Mouse (Mus musculus): ENCODE results near the gene Zpr1. TPM values are rescaled to one million over a fixed set of nuclear protein-coding genes. Genes with fewer than 3 reads are reported as not detected.
"Not testable (repeated sequence)": the region's sequence is repeated elsewhere in the genome, so short reads cannot be mapped to it uniquely, and the experiment has no call there.

Gene Zpr1
- polyA plus RNA-seq, 1 experiment from 2014 or later: 23.6 TPM

DNA sequence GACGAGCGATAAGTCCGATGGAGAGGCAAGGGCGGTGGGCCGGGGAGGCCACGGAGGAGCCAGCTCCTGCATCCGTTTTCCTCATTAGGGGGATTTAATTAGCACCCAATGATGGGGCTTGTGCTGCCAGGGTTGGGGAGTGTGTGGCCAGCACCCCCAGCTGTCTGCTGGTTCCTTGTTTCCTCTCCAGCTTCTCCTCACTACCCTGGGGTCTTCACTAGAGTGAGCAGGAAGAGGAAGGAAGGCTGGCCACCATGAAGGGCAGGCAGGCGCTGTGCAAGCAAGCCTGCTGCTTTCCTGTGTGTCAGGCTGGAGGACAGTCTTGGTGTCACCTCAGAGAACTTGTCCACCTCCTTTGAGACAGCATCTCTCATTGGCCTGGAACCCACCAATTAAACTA, 44.0 kb downstream of the Zpr1 start:
- ATAC-seq (ENCODE audit: low read depth): no peak

DNA sequence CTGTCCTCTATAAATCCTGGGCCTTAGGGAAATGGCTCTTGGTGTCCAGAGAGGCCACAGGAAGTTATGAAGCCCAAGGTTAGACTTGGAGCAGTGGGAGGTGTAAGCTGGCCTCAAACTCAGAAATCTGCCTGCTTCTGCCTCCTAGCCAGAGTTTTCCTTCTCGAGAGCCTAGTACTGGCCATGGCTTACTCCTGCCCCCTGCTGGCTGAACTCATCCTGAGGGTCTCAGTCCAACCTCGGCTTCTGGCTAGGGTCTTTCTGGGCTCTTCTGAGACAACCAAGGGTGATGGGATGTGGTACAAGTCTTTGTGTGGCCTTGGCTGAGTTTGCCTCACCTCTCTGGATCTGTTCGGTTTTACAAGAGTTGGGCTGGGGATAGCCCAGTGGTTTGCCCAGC, 45.1 kb downstream of the Zpr1 start:
- Histone ChIP-seq H3K9me3 (replicated peaks; ENCODE audit: control insufficient read depth, low read length) (no peaks in the 10 kb centered on the region), H3K9ac (ENCODE audit: low read depth, low read length) (no peak overlapping the region), H3K4me3 (ENCODE audit: low read depth, low read length) (no peak overlapping the region), H3K4me2 (ENCODE audit: low read depth, low read length) (no peak overlapping the region), H3K4me1 (ENCODE audit: control insufficient read depth, low read depth, low read length) (no peaks in the 10 kb centered on the region), H3K27me3 (ENCODE audit: control insufficient read depth, insufficient read depth, low read depth, low read length) (no peaks in the 10 kb centered on the region), H3K36me3 (ENCODE audit: control insufficient read depth, insufficient read depth) (no peaks in the 10 kb centered on the region), H3K27ac (ENCODE audit: low read length) (no peak overlapping the region)
- ATAC-seq (ENCODE audit: low read depth): no peak
- 76% methylated on average over 3 of the region's 3 CpGs for WGBS (ENCODE audit: insufficient replicate concordance)

More for the DNA sequence above, 44.0 kb downstream of the Zpr1 start:
- H3K4me1 ChIP-seq (ENCODE audit: control insufficient read depth, low read depth, low read length): no peaks in the 10 kb centered on the region
- H3K9ac ChIP-seq (ENCODE audit: low read depth, low read length): no peak overlapping the region
- no peaks in the 10 kb centered on the region for H3K9me3 ChIP-seq (replicated peaks; ENCODE audit: control insufficient read depth, low read length)
- no peak overlapping the region for H3K27ac ChIP-seq (ENCODE audit: low read length)
- H3K4me3 ChIP-seq (ENCODE audit: low read depth, low read length): no peak overlapping the region
- 57% methylated on average over 8 of the region's 8 CpGs for WGBS (ENCODE audit: insufficient replicate concordance)
- H3K27me3 ChIP-seq (ENCODE audit: control insufficient read depth, insufficient read depth, low read depth, low read length): no peaks in the 10 kb centered on the region
- no peaks in the 10 kb centered on the region for H3K36me3 ChIP-seq (ENCODE audit: control insufficient read depth, insufficient read depth)
- no peak overlapping the region for H3K4me2 ChIP-seq (ENCODE audit: low read depth, low read length)

GRCm38 (mm10) chr9:46319886-46320285, 47.0 kb downstream of the Zpr1 start, which contains the start of gene 4931429L15Rik:
TSS of gene 4931429L15Rik (minus strand) at chr9:46319986.
- H3K27ac ChIP-seq (ENCODE audit: low read length); H3K4me1 ChIP-seq (ENCODE audit: control insufficient read depth, low read depth, low read length); H3K4me3 ChIP-seq (ENCODE audit: low read depth, low read length); H3K36me3 ChIP-seq (ENCODE audit: control insufficient read depth, insufficient read depth); H3K9ac ChIP-seq (ENCODE audit: low read depth, low read length); H3K27me3 ChIP-seq (ENCODE audit: control insufficient read depth, insufficient read depth, low read depth, low read length); H3K4me2 ChIP-seq (ENCODE audit: low read depth, low read length); ATAC-seq (ENCODE audit: low read depth); H3K9me3 ChIP-seq (replicated peaks; ENCODE audit: control insufficient read depth, low read length): not testable (repeated sequence)
- WGBS (ENCODE audit: insufficient replicate concordance): 59% methylated on average over 6 of the region's 6 CpGs

DNA sequence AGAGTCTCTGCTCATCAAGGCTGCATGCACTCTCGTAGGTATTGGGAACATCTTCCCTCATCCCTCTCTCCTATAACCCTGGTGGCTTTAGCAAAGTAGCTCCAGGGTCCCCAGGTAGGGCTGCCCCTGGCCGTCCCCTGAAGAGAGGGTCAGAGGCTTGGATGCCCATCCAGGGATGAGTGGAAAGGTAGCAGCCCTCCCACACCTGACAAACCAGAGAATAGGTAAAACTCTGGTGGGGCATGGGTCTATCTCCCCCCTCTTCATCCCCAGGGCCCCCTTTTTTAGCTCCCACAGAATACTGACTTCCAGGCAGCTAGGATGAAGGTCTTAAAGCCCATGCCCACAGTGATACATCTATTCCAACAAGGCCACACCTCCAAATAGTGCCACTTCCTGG, 47.6 kb downstream of the Zpr1 start:
- Histone ChIP-seq H3K27ac (ENCODE audit: low read length) (no peak overlapping the region), H3K4me3 (ENCODE audit: low read depth, low read length) (no peak overlapping the region), H3K27me3 (ENCODE audit: control insufficient read depth, insufficient read depth, low read depth, low read length) (no peaks in the 10 kb centered on the region), H3K36me3 (ENCODE audit: control insufficient read depth, insufficient read depth) (no peaks in the 10 kb centered on the region), H3K9me3 (replicated peaks; ENCODE audit: control insufficient read depth, low read length) (no peaks in the 10 kb centered on the region), H3K4me1 (ENCODE audit: control insufficient read depth, low read depth, low read length) (no peaks in the 10 kb centered on the region), H3K9ac (ENCODE audit: low read depth, low read length) (no peak overlapping the region), H3K4me2 (ENCODE audit: low read depth, low read length) (no peak overlapping the region)
- no peak for ATAC-seq (ENCODE audit: low read depth)
- WGBS (ENCODE audit: insufficient replicate concordance): 54% methylated on average over 2 of the region's 2 CpGs

- peaks cover 18% of the 10 kb centered on the region for H3K27me3 ChIP-seq (ENCODE audit: control insufficient read depth, insufficient read depth, low read depth, low read length)
- H3K9ac ChIP-seq (ENCODE audit: low read depth, low read length): no peak overlapping the region
- no peaks in the 10 kb centered on the region for H3K36me3 ChIP-seq (ENCODE audit: control insufficient read depth, insufficient read depth)
- H3K4me3 ChIP-seq (ENCODE audit: low read depth, low read length): no peak overlapping the region
- H3K4me1 ChIP-seq (ENCODE audit: control insufficient read depth, low read depth, low read length): peaks cover 4% of the 10 kb centered on the region; the same call in 1 of the 2 replicates
- H3K27ac ChIP-seq (ENCODE audit: low read length): no peak overlapping the region
- 73% methylated on average over 11 of the region's 11 CpGs for WGBS (ENCODE audit: insufficient replicate concordance)
- ATAC-seq (ENCODE audit: low read depth): no peak
- no peaks in the 10 kb centered on the region; the same call in 1 of the 2 replicates for H3K9me3 ChIP-seq (replicated peaks; ENCODE audit: control insufficient read depth, low read length)
- no peak overlapping the region for H3K4me2 ChIP-seq (ENCODE audit: low read depth, low read length)
These were observed 54.0 kb downstream of the Zpr1 start for GRCm38 (mm10) chr9:46326694-46327405.

DNA sequence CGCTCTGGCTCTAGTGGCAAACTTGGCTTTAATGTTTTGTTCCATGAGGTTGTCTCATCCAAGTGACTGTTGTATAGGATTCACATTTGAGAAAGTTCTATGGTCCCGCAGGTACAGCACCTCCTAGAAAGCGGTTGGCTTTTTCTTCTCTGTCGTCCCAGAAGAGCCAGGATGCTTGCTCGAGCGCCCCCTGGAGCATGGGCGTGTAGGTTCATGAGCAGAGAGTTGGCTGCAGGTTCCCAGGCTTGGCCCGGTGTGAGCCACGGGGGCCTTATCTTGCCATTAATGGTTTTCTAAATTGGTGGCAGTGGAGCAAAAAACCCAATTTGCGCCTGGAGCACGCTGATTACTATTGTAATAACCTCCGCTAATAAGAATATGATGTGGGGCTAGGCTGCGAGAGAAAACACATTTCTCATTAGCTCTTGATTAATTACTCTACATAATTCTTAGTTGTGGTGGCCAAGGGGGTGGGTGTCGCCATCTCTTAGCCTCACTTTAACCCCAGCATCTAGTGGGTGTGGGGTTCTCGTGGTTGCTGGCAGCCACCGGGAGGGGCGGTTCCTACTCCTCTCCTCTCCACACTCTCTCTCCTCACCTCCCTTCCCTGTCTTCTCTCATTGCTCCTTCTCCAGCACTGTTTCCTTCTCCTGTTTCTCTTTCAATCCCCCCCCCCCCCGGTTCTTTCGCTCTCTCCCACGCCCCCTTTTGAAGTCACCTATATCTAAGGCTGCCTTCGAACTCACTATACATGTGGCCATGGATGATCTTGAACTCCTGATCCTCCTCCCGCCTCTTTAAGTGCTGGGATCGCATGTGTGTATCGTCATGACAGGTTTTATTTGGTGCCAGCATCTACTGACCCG, 55.1 kb downstream of the Zpr1 start:
- H3K4me2 ChIP-seq (ENCODE audit: low read depth, low read length): no peak overlapping the region

DNA sequence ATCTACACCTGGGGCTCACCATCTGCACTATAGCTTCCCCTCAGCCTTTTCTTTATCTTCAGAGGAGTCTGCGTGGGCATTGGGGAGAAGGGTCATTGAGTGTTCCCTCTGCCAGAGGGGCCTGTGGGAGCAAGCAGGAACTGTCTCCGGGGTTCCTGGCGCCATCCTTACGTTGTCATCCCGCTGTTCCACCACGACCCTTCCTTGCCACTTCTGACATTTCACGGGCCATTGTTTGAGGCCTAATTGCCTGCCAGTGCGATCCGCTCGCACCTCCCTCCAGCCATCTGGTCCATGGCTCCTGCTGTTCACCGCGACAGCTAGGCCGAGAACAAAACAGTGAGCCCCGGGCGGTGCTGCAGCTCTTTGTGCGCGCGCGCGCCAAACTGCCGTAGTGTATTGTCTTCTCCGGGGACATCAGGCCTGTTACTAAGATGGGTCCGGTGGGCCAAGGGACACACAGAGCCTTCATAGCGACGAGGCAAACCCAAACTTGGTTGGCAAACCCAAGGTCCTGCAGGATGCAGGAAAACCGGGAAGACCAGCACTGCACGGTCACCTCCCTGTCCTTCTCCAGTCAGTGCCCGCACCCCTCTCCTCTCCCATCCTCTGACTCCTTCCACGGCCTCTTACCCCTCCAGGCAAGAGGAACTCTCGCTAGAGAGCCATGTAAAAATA, 55.8 kb downstream of the Zpr1 start:
- Histone ChIP-seq H3K9ac (ENCODE audit: low read depth, low read length) (peak overlapping the region; percentile 9; the same call in 1 of the 2 replicates), H3K9me3 (replicated peaks; ENCODE audit: control insufficient read depth, low read length) (no peaks in the 10 kb centered on the region; the same call in 1 of the 2 replicates), H3K4me1 (ENCODE audit: control insufficient read depth, low read depth, low read length) (peaks cover 4% of the 10 kb centered on the region; the same call in 1 of the 2 replicates), H3K36me3 (ENCODE audit: control insufficient read depth, insufficient read depth) (no peaks in the 10 kb centered on the region), H3K4me2 (ENCODE audit: low read depth, low read length) (peak overlapping the region; percentile 59), H3K4me3 (ENCODE audit: low read depth, low read length) (peak overlapping the region; percentile 40), H3K27me3 (ENCODE audit: control insufficient read depth, insufficient read depth, low read depth, low read length) (peaks cover 18% of the 10 kb centered on the region), H3K27ac (ENCODE audit: low read length) (no peak overlapping the region)
- 7% methylated on average over 30 of the region's 30 CpGs for WGBS (ENCODE audit: insufficient replicate concordance)
- ATAC-seq (ENCODE audit: low read depth): no peak

More for the DNA sequence above, 55.1 kb downstream of the Zpr1 start:
- 55% methylated on average over 25 of the region's 25 CpGs for WGBS (ENCODE audit: insufficient replicate concordance)
- Histone ChIP-seq H3K9me3 (replicated peaks; ENCODE audit: control insufficient read depth, low read length) (no peaks in the 10 kb centered on the region; the same call in 1 of the 2 replicates), H3K27me3 (ENCODE audit: control insufficient read depth, insufficient read depth, low read depth, low read length) (peaks cover 18% of the 10 kb centered on the region), H3K4me1 (ENCODE audit: control insufficient read depth, low read depth, low read length) (peaks cover 4% of the 10 kb centered on the region; the same call in 1 of the 2 replicates), H3K36me3 (ENCODE audit: control insufficient read depth, insufficient read depth) (no peaks in the 10 kb centered on the region), H3K27ac (ENCODE audit: low read length) (no peak overlapping the region), H3K4me3 (ENCODE audit: low read depth, low read length) (no peak overlapping the region), H3K9ac (ENCODE audit: low read depth, low read length) (no peak overlapping the region; the same call in 1 of the 2 replicates)
- ATAC-seq (ENCODE audit: low read depth): no peak

GRCm38 (mm10) chr9:46329250-46329648, 56.4 kb downstream of the Zpr1 start:
- no peak for ATAC-seq (ENCODE audit: low read depth)
- peak overlapping the region; percentile 40 for H3K4me3 ChIP-seq (ENCODE audit: low read depth, low read length)
- peaks cover 4% of the 10 kb centered on the region; the same call in 1 of the 2 replicates for H3K4me1 ChIP-seq (ENCODE audit: control insufficient read depth, low read depth, low read length)
- H3K4me2 ChIP-seq (ENCODE audit: low read depth, low read length): peak overlapping the region; percentile 59
- no peak overlapping the region; the same call in 1 of the 2 replicates for H3K9ac ChIP-seq (ENCODE audit: low read depth, low read length)
- H3K27ac ChIP-seq (ENCODE audit: low read length): no peak overlapping the region
- peaks cover 18% of the 10 kb centered on the region for H3K27me3 ChIP-seq (ENCODE audit: control insufficient read depth, insufficient read depth, low read depth, low read length)
- no peaks in the 10 kb centered on the region; the same call in 1 of the 2 replicates for H3K9me3 ChIP-seq (replicated peaks; ENCODE audit: control insufficient read depth, low read length)
- H3K36me3 ChIP-seq (ENCODE audit: control insufficient read depth, insufficient read depth): no peaks in the 10 kb centered on the region
- WGBS (ENCODE audit: insufficient replicate concordance): 2% methylated on average over 19 of the region's 19 CpGs
